Mouse (Mus musculus) cerebellum, adult 8-10 months (tissue): ENCODE results near the gene Ccdc127.
A peak's percentile ranks its signal among the peaks of the same experiment; 100 is the strongest.

Experiments used
- DNase-seq: peaks from one replicate; pipeline ENCODE4 v3.0.0; 2022

The Ccdc127 gene

DNA sequence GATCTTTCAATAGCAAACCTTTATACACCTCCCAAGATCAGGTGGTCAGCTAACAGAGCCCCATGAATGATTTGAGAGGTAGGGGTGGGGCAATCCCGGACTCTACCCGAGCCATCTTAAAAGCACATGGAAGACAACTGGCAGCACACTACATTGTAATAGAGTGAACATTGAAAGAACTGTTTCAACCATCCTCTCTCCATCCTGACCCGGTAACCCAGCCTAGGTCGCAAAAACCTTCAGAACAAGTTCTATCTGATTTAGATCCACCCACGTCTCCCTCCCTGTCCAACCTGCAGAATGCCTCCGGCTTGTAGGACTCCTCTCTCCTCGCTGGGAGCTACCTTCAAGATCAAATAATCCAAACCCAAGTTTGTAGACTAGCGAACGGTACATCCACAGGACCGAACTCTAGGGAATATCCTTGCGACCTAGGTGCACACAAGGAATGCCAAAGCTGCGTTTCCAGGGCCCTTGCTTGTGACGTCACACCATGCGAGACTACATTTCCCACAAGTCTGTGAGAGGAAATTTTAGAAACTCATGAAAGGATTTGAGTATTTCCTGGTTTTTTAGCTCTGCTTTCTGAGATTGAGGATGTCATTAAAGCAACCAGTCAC lies 40.4 kb downstream of the Ccdc127 start, which contains the start of gene Zfp72:
Gene Zfp72, minus strand, starts transcription at position 466 of the 620 bp plus-strand sequence.
- peak; percentile 66 for DNase-seq

DNA sequence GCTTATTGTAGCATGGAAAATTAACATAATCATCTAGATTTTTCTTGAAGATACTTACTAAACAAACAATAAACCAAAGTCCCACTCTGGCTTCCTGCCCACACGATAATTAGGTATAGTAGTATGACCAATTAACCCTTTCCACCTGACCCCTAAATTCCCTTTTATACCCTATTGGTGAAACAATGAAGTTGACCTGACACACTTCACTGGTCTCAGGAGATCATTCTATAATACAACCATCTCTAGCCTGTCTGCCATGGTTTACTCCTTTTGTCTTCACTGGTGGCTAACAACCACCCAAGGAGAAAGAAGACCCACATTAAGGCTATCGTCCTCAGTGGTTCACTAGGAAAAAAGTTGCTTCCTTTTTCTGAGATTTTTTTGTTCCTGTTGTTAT lies 41.0 kb downstream of the Ccdc127 start:
- DNase-seq = no peak

DNA sequence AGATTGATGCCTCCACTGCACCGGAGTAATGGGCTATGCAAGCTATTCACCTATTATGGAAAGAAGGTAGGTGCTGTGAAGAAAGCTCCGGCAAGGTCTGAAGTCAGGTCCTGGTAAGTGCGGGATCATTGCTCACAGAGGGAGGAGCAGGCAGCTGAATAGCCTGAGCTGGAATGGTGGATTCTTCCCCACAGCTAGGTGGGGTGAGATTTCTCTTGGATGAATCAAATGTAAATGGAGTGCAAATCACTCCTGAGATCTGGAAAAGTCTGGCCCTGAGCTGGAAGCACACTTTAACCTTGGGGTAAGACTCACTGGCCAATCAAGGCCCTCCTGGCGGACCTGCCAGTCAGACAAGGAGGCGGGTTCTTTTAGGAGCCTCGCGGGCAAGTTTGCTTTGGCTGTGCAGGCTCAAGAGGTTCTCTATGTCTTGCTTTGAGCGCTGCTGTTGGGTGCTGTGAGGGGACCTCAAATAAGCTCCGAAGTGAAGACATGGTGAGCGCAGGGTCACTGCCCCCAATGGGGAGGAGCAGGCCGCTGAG lies 49.3 kb downstream of the Ccdc127 start, which contains the start of gene Ftl1-ps1:
Gene Ftl1-ps1, plus strand, starts transcription at position 397 of the 542 bp plus-strand sequence.
- no peak for DNase-seq
